Mouse (Mus musculus) telencephalon, adult 2 months (tissue): ENCODE measurements around the gene Dnajb1.
"Not testable (repeated sequence)": the region's sequence is repeated elsewhere in the genome, so short reads cannot be mapped to it uniquely, and the experiment has no call there.

ENCODE experiments used
- DNase-seq: peaks from one replicate; pipeline ENCODE4 v3.0.0-alpha.2; 2011; ENCODE audit warnings: low read depth, low spot score

Dnajb1 gene

DNA sequence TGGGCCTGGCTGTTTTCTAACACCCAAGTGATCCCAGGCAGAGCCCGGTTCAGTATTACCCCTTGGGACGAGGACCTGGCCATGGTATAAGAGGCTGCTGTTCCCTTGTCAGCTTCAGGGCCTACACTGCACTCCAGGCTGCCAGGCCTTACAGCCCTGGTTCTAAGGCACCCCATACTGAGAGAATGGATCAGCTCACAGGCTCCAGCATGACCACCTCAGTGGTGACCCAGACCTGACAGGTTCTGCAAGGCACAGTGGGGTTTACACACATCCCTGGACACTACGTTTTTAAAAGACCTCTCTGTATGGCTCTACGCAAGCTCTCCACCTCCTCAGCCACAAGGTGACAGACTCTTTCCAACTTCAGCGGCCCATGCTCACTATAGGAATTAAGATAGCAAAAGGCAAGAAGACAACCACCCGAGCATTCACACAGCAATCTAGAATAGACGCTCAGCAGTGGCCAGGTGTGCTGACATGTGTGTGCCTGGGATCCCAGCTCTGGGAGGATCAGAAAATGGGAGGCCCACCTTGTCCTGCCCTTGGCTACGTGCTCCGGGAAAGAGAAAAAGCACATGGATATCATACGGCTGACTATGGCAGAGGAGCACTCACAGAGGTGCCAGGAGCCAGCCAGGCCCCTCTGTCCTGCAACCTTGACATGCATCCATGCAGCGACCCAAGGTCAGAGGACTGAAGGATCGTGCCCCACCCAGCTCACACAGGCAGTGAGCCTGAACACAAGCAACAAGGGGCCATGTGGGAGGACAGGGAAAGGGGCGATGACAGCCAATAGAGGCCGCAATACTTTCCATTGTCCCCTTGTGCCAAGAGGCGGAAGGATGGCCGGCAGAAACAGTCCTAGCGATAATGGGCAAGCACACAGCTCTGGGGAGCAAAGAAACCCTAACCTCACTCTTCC lies 29.6 kb upstream of the Dnajb1 start:
- no peak for DNase-seq

DNA sequence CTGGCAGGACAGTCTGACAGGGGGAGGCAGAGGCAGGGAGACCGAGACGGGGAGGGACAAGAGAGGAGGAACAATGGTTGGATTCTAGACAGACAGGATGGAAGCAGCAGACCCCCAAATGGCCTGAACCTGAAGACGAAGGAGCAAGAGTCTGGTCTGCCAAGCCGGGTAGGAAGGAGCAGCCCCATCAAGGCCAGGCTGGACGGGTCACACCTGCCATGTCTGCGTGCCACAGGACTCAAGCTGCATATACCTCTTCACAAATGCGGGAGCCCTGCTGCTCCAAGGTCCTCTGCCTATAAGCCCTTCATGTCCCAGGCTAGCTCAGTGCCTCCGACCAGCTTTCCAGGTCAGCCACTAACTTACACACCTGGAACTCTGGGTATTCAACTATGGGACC lies 28.3 kb upstream of the Dnajb1 start:
- DNase-seq, result no peak

DNA sequence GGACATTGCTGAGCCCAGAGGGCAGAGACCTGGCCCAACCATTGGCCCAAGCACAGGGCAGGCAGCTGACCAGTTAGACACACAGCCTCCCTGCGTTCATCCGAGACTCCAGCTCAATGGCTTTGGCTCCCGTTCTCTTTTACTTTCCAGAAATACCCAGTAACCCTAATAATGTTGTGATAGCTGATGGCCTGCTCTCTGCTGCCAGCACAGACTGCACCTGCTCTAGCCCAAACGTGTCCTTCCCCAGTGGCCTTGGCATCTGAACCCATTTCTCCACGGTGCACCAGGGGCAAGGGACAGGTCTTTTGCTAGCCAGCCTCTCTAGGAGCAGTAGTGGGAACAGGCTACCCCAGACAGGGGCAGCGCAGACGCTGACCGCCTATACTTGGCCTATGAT lies 27.2 kb upstream of the Dnajb1 start:
- DNase-seq, result no peak

DNA sequence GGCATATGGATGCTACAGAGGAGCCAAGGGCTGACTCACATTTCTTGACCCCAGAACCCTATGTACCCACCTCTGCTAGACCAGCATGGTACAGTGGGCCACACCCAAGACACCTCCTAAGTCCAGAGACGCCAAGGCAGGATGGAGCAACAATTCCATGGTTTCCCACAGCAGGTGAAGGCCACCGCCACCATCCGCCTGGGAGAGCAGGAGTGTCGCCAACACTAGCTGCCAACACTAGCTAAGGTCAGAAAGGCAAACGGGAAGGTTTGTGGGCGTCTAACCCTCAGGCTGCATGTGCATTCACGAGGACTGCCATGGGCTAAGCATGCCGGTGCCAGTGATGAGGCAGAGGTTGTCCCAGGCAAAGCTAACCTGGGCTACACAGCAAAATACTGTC lies 25.8 kb upstream of the Dnajb1 start:
- no peak for DNase-seq

DNA sequence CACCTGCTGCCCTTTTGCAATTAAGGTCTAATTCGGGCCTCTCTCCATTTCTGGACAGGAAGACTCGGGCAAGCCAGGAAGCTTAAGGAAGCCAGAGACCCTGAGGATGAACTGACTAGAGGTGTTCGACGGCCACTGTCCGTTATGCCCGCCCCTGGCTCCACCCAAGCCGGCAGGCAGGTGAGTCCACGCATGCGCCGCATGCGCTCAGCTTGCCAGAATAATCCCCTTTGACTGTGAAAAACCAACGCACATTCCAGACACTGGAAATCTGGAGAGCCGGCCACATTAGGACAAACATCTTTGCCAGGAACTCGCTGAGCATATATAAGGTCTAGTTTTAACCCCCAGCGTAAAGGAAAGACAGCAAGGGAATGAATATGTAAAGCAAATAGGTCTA lies 24.8 kb upstream of the Dnajb1 start:
- no peak for DNase-seq

DNA sequence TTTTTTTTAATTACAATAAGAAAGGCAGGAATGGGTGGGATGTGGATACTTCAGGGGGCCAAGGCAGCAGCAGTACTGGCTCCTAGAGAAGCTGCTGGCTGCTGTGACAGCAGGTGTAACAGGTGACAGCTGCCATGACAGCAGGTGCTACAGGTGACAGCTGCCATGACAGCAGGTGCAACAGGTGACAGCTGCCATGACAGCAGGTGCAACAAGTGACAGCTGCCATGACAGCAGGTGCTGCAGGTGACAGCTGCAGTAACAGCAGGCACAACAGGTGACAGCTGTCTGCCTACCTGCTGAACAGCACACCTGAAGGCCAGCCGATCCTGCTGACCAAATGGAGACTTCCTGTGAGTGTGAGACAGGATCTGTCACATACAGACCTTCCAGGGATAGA lies 23.2 kb upstream of the Dnajb1 start:
- no peak for DNase-seq

DNA sequence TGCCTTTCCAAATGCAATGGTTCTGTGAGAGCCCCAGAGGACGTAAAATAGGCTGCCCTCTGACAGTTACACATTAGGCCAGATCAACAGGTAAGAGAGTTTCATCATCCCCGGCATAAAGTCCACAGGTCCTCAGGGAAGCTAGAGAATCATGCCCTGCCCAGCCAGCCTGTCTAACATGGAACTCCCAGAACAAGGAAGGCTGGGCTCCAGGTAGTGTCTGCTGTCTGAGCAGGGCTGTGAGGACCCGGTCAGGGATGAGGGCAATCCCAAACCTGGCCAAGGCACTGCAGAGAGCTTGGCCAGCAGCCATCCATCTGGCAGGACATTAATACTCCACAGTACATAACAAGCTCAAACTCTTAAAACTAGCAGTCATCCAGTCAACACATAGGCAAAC lies 22.7 kb upstream of the Dnajb1 start:
- DNase-seq, result no peak

DNA sequence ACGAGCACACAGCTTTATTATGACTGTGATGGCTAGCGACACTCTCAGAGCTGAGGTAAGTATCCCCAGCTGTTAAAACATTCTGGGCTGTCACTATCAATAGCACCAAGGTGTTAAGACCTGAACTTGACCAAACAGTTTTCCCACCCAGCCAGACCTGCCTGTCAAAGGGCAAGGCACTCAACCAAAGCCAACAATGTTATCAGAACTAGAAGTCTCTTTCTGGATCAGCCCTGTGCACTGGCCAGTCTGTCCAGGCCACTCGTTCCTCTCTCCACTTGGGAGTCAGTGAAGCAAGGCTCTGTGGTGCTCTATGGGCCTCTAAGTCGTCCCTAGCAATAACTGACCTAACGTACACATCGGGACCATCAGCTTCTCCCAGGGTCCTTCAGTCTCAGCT lies 20.3 kb upstream of the Dnajb1 start:
- no peak for DNase-seq

DNA sequence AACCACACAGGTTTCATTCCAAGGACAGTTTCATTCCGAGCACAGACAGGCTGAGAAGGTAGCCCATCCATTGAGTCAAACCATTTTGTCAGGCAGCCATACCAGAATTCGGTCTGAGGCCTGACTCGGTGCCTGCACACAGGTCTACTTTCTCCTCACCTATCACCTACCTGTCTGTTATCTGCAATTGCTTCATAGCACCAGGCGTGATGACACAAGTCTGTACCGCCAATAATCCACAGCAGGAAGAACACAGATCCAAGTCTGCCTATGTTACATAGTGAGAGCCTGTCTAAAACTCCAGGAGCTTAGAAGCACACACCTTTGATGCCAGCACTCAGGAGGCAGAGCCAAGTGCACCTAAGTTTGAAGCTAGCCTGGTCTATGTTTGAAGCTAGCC lies 19.1 kb upstream of the Dnajb1 start:
- no peak for DNase-seq

DNA sequence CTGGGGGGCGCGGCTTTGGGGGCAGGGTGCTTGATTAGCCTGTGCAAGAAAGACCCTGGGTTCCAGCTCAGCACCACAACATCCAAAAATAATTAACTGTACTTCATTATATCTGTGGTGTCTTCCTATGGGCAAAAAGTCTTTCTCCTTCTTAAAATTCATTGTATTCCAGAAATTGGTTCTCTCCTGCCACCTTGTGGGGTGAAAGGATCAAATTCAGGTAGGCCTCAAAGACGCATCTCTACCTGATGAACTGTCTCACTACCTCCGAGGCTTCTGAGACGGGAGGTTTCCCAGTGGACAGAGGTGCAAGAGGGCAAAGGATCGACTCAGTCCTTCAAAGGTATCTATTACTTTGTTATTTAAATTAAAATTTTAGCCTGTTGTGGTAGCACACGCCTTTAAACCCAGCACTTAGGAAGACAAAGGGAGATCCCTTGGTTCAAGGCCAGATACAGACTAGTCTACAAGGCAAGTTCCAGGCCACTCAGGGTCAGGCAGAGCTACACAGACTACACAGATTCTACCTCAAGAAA lies 17.4 kb upstream of the Dnajb1 start:
- no peak for DNase-seq

DNA sequence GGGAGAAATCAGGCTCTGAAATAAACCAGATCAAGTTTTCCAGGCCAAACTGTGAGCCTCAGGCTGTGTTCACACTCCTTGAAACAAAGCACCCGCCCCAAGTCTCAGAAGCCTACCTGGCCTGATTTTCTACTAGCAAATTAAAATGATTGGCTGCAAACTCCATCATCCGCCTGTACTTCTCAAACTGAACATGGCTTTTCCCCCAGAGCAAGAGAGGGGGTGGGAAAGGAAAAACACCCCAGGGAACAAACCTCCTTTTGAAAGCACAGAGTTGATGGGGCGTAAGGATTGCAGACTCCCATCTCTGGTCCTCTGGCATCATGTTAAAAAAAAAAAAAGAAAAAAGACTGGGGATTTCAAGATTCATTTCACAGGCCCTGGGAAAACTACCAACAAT lies 15.3 kb upstream of the Dnajb1 start:
- DNase-seq, result no peak

DNA sequence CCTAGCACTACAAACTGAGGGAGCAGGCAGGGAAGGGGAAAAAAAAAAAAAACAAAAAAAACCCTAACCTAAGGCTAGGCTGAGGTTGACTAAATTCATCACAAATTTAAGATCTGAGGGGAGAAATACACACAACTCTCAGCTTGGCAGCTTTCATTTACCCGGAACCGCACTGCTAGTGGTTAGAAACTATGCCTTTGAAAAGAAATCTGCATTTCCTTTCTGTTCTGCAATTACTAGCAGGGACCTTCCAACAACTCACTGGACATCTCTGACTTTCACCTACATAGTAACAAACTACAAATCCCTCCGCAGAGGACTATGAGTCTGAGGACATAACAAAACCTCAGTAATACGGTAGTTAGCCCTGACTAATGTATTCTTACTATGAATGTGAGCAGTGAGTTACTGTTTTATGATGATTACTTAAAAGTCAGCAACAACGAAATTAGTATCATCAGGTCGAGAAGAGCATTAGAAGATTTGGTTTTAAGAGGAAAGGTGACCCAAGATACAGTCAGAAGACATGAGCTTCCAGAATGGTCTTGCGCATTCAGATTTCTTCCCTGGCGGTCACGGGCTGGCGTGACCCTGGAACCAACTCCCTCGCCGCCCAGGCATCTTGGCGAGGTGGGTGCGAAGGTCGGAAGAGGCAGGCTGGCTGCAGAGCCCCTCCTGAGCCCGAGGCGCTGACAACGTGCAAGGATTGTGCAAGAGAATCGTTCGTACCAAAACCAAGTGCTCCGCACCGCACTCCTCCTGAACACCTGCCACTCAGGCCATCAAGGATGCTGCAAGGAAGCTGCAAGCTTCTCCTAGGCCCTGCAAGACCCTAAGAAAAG lies 14.4 kb upstream of the Dnajb1 start:
- DNase-seq, result no peak

DNA sequence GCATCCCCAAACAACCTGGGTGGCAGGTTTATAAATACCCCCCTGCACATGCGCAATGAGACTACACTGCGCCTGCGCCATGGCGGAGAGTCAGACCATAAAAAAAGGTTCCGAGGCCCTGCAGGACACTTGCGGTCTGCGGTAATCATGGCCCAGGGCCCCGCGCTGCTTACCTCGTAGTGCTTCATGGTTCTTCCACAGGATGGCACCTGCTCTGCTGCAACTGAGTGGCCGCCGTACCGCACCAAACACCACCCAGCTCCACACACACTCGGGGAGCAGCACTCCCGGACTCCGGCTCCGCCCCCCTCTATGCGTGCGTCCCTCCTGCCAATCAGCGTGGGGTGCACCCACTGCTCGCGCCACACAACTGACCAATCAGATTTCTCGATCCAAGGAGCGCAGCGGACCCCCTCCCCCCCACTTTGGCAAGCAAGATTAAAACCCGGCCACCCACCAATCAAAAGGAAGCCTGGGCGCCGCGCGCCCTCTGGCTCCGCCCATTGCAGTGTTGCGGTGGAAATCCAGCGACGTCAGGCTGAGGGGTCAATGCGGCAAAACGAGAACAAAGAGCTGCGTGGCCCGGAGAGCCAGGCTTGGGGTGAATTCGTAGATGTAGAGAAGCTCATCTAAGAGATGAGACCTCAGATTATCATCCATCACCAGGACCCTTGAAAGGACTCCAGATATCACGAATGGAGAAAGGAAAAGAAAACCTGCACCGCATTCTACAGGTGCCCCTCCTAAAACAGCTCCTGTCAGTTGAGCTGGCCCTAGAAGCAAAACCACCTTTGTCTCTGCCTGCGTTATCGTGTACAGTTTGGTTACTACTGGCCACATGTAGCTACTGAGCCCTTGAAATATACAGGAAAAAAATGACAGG lies 13.6 kb upstream of the Dnajb1 start:
- DNase-seq, result peak; percentile 99

DNA sequence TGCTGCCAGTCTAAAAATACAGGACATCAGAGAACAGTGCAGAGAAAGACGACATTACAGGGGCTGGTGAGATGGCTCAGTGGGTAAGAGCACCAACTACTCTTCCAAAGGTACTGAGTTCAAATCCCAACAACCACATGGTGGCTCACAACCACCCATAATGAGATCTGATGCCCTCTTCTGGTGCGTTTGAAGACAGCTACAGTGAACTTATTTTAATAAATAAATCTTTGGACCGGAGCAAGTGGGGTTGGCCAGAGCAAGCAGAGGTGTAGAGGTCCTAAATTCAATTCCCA lies 13.0 kb upstream of the Dnajb1 start:
- not testable (repeated sequence) for DNase-seq

DNA sequence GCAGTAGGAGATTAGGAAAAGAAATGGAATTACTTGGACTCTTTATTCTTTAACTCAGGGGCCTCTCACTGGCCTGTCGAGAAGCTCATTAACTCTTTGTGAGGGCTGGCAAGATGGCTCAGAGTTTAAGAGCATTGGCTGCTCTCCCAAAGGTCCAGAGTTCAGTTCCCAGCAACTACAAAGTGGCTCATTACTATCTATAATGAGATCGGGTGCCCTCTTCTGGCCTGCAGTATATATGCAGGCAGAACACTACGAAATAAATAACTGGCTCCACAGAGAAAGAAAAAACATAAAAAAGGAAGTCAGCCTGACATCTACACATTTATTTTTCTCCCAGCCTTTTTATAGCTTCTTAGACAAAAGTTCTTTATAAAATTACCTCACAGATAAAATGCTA lies 11.6 kb upstream of the Dnajb1 start:
- no peak for DNase-seq

DNA sequence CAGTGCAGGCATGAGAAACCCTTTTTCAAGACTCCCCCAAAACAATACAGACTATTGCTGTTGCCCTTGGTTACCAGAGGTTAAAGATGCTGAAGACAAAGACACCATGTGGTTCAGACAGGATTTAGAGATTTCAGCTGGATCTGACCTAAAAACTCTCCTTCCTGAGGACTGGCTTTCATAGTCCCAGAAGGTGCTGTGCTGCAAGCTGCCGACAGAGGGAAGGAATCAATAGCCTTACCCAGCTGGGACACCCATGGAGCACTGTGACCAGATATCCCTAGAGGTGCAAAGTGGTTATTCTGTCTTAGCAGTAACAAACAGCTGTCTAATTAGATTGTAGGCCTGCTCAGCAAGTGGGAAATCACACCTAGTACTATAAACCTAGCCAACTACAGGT lies 9.8 kb upstream of the Dnajb1 start:
- no peak for DNase-seq

DNA sequence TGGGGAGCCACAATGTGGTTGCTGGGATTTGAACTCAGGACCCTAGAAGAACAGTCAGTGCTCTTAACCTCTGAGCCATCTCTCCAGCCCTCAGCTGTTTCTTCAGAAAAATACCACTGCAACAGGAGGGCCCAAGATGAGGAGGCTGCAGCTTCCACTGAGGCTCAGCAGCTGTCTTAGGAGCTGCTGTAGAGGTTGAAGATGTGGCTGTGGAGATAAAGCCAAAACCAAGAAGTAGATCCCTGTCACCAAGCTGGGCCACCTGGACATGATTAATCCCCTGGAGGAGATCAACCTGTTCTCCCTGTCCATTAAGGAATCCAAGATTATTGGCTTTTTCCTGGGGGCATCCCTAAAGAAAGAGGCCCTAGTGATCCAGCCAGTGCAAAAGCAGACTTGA lies 8.2 kb upstream of the Dnajb1 start:
- DNase-seq, result no peak

DNA sequence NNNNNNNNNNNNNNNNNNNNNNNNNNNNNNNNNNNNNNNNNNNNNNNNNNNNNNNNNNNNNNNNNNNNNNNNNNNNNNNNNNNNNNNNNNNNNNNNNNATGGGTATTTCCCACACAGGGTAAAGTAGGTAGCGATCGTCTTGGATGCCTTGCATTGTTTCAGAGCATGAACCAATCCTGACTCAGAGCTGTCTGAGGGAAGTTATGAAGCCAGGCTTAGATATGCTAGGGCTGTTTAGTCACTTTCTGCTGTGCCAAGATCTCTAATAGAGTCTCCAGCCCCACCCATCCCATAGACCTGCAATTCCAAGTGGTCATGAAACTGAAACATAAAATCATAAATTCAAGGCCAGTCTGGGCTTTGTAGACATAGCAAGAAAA lies 5.4 kb upstream of the Dnajb1 start:
- no peak for DNase-seq

DNA sequence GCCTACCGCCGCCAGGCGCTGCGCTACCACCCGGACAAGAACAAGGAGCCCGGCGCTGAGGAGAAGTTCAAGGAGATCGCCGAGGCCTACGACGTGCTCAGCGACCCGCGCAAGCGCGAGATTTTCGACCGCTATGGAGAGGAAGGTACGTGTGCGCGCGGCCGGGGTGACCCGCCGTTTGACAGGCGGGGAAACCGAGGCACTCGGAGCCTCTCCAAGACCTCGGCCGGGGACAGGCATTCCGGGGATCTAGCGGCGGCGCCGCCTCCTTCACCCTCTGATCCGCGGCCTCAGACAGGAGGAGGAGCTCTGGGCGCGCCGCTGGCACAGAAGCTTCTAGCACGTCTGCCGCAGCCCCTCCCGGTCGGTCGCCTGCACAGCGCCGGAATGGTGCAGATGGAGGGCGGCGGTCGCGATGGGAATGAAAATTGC lies 421 bp downstream of the Dnajb1 start:
- peak; percentile 67 for DNase-seq

DNA sequence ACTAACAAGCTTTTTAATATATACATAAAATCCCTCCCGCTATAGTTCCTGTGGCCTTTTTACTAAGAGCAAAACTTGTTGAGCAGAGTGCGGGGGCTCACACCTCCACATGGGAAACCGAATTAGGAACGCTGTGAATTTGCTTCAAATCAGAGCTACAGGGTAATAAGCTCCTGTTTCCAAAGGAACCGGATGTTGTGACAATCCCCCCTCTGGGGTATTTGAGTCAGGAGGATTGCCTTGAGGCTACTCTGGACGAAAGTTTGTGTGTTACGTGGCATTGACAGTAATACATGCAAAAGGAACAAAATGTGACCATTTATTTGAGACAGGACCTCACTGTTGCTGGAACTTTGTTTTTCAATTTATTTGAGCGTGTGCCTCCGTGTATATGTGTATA lies 1.1 kb downstream of the Dnajb1 start:
- no peak for DNase-seq

DNA sequence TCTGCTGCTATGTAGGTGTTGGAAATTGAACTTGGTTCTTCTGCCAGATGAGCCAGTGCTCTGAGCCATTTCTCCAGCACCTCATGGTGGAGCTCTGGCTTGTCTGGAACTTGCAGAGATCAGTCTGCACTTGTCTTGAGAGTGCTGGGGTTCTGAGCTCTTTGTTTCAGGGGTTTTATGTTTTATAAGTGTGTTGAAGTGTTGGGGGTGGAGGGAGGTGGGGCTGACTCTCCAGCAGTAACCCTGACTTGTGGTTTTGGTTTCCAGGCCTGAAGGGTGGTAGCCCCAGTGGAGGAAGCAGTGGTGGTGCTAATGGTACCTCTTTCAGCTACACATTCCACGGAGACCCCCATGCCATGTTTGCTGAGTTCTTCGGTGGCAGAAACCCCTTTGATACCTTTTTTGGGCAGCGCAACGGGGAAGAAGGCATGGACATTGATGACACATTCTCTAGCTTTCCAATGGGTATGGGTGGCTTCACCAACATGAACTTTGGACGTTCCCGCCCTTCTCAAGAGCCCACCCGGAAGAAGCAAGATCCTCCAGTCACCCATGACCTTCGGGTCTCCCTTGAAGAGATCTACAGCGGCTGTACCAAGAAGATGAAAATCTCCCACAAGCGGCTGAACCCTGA lies 1.7 kb downstream of the Dnajb1 start:
- no peak for DNase-seq
